ENCODE assay signal across 21 mouse cellular contexts in genomic region chr10:21606931-21607330, GRCm38 (mm10). TPM values are rescaled to one million over a fixed set of nuclear protein-coding genes. Genes with fewer than 3 reads are reported as not detected.
DNase-seq lines count a peak whose midpoint lies in the region; ATAC-seq and TF ChIP-seq lines count a peak whose summit lies in the region.
"Had no signal": no experiment of that assay in that cellular context is flagged by ENCODE, and none has a peak within 500 bp of the region (broad histone marks: within the 10 kb centered on the region; RNA-seq: fewer than 3 reads in every experiment).

No protein-coding gene starts in this region.

- no peak overlapping the region for H3K9ac ChIP-seq in forebrain, embryonic 14.5 days (ENCODE audit: low read length)
- no peak overlapping the region for H3K9ac ChIP-seq in forebrain, embryonic 15.5 days (replicated peaks)
- H3K9ac ChIP-seq in lung, embryonic 14.5 days: no peak overlapping the region
- H3K9ac ChIP-seq: forebrain, embryonic 12.5 days had no signal

- no peak overlapping the region for H3K4me2 ChIP-seq in forebrain, embryonic 14.5 days (ENCODE audit: low read length)
- H3K4me2 ChIP-seq in forebrain, embryonic 15.5 days (replicated peaks): no peak overlapping the region
- no peak overlapping the region for H3K4me2 ChIP-seq in lung, embryonic 14.5 days
- H3K4me2 ChIP-seq: forebrain, embryonic 12.5 days had no signal

- no peak overlapping the region for H3K4me3 ChIP-seq in forebrain, embryonic 14.5 days (ENCODE audit: low read depth, low read length)
- no peak overlapping the region for H3K4me3 ChIP-seq in forebrain, embryonic 15.5 days
- no peak overlapping the region for H3K4me3 ChIP-seq in lung, embryonic 14.5 days (ENCODE audit: low read depth, low read length)
- H3K4me3 ChIP-seq: forebrain, embryonic 12.5 days; megakaryocyte, embryonic 14.5 days had no signal

- H3K9me3 ChIP-seq in forebrain, embryonic 14.5 days (replicated peaks; ENCODE audit: control insufficient read depth, low read length): no peaks in the 10 kb centered on the region
- no peaks in the 10 kb centered on the region for H3K9me3 ChIP-seq in forebrain, embryonic 15.5 days
- H3K9me3 ChIP-seq in lung, embryonic 14.5 days (ENCODE audit: low read depth, low read length): no peaks in the 10 kb centered on the region
- H3K9me3 ChIP-seq: forebrain, embryonic 12.5 days; G1E; megakaryocyte, embryonic 14.5 days had no signal

- no peak for ATAC-seq in forebrain, embryonic 14.5 days
- no peak for ATAC-seq in forebrain, embryonic 15.5 days (replicated peaks)
- ATAC-seq in lung, embryonic 14.5 days (ENCODE audit: insufficient read depth): no peak
- ATAC-seq: activated CD4-positive, CD25-positive, alpha-beta regulatory T cell, adult 4 months had no signal

- no peak for TF ChIP-seq CTCF in lung, embryonic 14.5 days (IDR thresholded peaks at IDR 0.05; ENCODE audit: low read depth)

- H3K27ac ChIP-seq in forebrain, embryonic 14.5 days (ENCODE audit: low read depth, low read length): no peak overlapping the region
- no peak overlapping the region for H3K27ac ChIP-seq in forebrain, embryonic 15.5 days (replicated peaks)
- H3K27ac ChIP-seq in lung, embryonic 14.5 days (ENCODE audit: low read depth): no peak overlapping the region
- H3K27ac ChIP-seq: forebrain, embryonic 12.5 days had no signal

- no peaks in the 10 kb centered on the region for H3K27me3 ChIP-seq in forebrain, embryonic 14.5 days (replicated peaks; ENCODE audit: control insufficient read depth, insufficient read depth, low read length)
- no peaks in the 10 kb centered on the region for H3K27me3 ChIP-seq in forebrain, embryonic 15.5 days
- no peaks in the 10 kb centered on the region for H3K27me3 ChIP-seq in lung, embryonic 14.5 days (ENCODE audit: insufficient read depth, low read length)
- H3K27me3 ChIP-seq: forebrain, embryonic 12.5 days had no signal

- peaks cover 5% of the 10 kb centered on the region; the same call in 1 of the 2 replicates for H3K4me1 ChIP-seq in forebrain, embryonic 14.5 days (ENCODE audit: control insufficient read depth, insufficient read depth, low read length)
- H3K4me1 ChIP-seq in forebrain, embryonic 15.5 days: peaks cover 15% of the 10 kb centered on the region
- H3K4me1 ChIP-seq in lung, embryonic 14.5 days (ENCODE audit: insufficient read depth): peaks cover 6% of the 10 kb centered on the region; the same call in 1 of the 2 replicates
- H3K4me1 ChIP-seq: megakaryocyte, embryonic 14.5 days had no signal

- H3K36me3 ChIP-seq in forebrain, embryonic 14.5 days (ENCODE audit: control insufficient read depth, insufficient read depth, low read length): no peaks in the 10 kb centered on the region
- H3K36me3 ChIP-seq in forebrain, embryonic 15.5 days: no peaks in the 10 kb centered on the region
- no peaks in the 10 kb centered on the region for H3K36me3 ChIP-seq in lung, embryonic 14.5 days (ENCODE audit: insufficient read depth)
- H3K36me3 ChIP-seq: forebrain, embryonic 12.5 days; G1E had no signal

- peak; percentile 14 for DNase-seq in forebrain, embryonic 14.5 days (ENCODE audit: low spot score)
- DNase-seq in layer of hippocampus, adult 11-12 months (ENCODE audit: low spot score): peak; percentile 52
- no peak for DNase-seq in layer of hippocampus, adult 8-10 months (ENCODE audit: low spot score in 2 of 2)
- peak; percentile 67 to 68 for DNase-seq in adrenal gland, adult 18-20 months (ENCODE audit: low spot score in 2 of 2)
- peak; percentile 69 for DNase-seq in lung, embryonic 14.5 days
- no peak for DNase-seq in left cerebral cortex, adult 18-20 months (ENCODE audit: low spot score in 2 of 2)
- no peak for DNase-seq in left cerebral cortex, adult 11 months (ENCODE audit: low spot score)
- DNase-seq: cerebellum, adult 11-12 months; embryo, embryonic 11 days; heart, adult 18-20 months; kidney, adult 11 months; layer of hippocampus, postnatal 36 days; retina, postnatal 1 day; thymus, adult 2 months had no signal

- 62% methylated on average over 5 of the region's 5 CpGs for WGBS in forebrain, embryonic 14.5 days
- 59% methylated on average over 5 of the region's 5 CpGs for WGBS in forebrain, embryonic 15.5 days
- 39% methylated on average over 5 of the region's 5 CpGs for WGBS in lung, embryonic 14.5 days

RNA-seq across cellular contexts. Expression of gene 1700020N01Rik, which starts 14.0 kb away (rescaled TPM):
- not detected in 2 replicates for polyA plus RNA-seq in forebrain, embryonic 14.5 days (2014; fragmentation: Nextera tagmentation; extraction: Ambion mirVana)
- polyA plus RNA-seq in forebrain, embryonic 15.5 days (2015; fragmentation: Nextera tagmentation; extraction: Ambion mirVana): not detected in 2 replicates
- total RNA-seq in layer of hippocampus, adult 8-10 months (2022): not detected
- total RNA-seq in adrenal gland, adult 18-20 months (2021): not detected
- not detected in 2 replicates for polyA plus RNA-seq in lung, embryonic 14.5 days (2014; fragmentation: Nextera tagmentation; extraction: Ambion mirVana)
- not detected for total RNA-seq in left cerebral cortex, adult 18-20 months (2021)
- total RNA-seq: G1E; heart, adult 18-20 months; hematopoietic stem cell, adult 5-6 weeks; layer of hippocampus, postnatal 36 days; liver, adult 2 months had no signal
- polyA plus RNA-seq: activated CD4-positive, CD25-positive, alpha-beta regulatory T cell, adult 4 months; forebrain, embryonic 12.5 days; G1E; liver, adult 2 months had no signal

Comparison
In these comparisons a context has a peak if more than half of its experiments do, and no peak if none do; other contexts are left out.
1. DNase-seq: peak in forebrain, embryonic 14.5 days (single experiment), layer of hippocampus, adult 11-12 months (single experiment), adrenal gland, adult 18-20 months (2 of 2) and lung, embryonic 14.5 days (single experiment); none in layer of hippocampus, adult 8-10 months (0 of 2), left cerebral cortex, adult 18-20 months (0 of 2) and left cerebral cortex, adult 11 months (single experiment).